Mouse (Mus musculus) ES-E14 (cell line): Measurements from ENCODE around the gene Tspan8.

ENCODE experiments used
- CHD2 ChIP-seq: IDR thresholded peaks from 2 replicates; pipeline ENCODE4 v1.6.1; 2014; ENCODE audit warnings: mild to moderate bottlenecking, low read depth, low read length, inconsistent platforms
- HCFC1 ChIP-seq: IDR thresholded peaks from 2 replicates; pipeline ENCODE4 v1.6.1; 2012; ENCODE audit warnings: low read length, inconsistent platforms, borderline replicate concordance; ENCODE audit not compliant: insufficient read depth
- MAFK ChIP-seq: IDR thresholded peaks from 2 replicates; pipeline ENCODE4 v1.6.1; 2014; ENCODE audit warnings: mild to moderate bottlenecking, low read depth, low read length, inconsistent platforms; ENCODE audit not compliant: insufficient read depth
- ZC3H11A ChIP-seq: IDR thresholded peaks from 2 replicates; pipeline ENCODE4 v1.6.1; 2012; ENCODE audit warnings: low read depth, mild to moderate bottlenecking, inconsistent platforms, low read length, borderline replicate concordance
- ZNF384 ChIP-seq: IDR thresholded peaks from 2 replicates; pipeline ENCODE4 v1.6.1; 2012; ENCODE audit warnings: low read depth, low read length, inconsistent platforms

DNA sequence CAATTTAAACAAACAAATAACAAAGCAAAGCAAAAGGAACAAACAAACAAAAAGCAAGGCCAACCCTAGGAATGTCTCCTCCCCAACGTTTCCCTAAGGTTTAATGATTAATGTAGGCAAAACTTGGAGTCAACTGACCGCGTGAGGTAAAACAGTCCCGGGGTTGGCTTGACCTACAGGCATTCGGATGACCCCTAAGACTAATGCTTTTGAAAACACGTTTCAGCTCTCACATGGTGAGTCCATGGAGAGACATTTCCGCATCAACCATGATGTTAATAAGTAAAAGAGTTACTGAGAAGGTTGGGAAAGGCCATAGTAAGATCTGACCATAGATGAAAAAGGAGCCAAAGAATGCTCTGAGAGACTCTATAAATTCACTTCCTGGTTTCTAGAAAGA is 7.5 kb upstream of the Tspan8 start:
- TF ChIP-seq MAFK = no peak
- TF ChIP-seq CHD2 = no peak
- TF ChIP-seq ZC3H11A = no peak
- TF ChIP-seq ZNF384 = no peak
- no peak for TF ChIP-seq HCFC1
